Mouse (Mus musculus): ENCODE results near the gene Cd80. TPM values are rescaled to one million over a fixed set of nuclear protein-coding genes. Genes with fewer than 3 reads are reported as not detected.

Cd80 gene
- polyA plus RNA-seq, 1 experiment from 2014 or later: 0.44 TPM

DNA sequence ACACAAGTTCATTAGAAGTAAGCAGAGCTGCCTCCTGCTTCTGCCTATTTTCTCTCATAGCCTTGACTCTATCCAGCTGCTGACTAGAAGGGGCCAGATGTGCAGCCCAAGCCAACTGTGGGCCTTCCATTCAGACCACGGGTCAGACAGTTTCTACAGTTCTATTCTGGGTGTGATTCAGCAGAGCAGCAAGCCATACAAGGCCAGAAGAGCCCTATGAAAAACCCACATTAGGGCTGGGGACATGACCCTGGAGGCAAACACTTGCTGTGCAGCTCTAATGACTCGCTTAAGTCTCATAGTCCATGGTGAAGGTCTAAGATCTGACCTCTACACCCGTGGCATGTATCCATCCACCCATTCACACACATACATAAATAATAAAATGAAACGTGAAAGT, 10.7 kb downstream of the Cd80 start:
- Histone ChIP-seq H3K4me2 (no peak overlapping the region), H3K9ac (replicated peaks) (no peak overlapping the region), H3K4me1 (no peaks in the 10 kb centered on the region), H3K27me3 (replicated peaks) (no peaks in the 10 kb centered on the region), H3K4me3 (replicated peaks) (no peak overlapping the region), H3K9me3 (replicated peaks) (no peaks in the 10 kb centered on the region), H3K36me3 (no peaks in the 10 kb centered on the region), H3K27ac (replicated peaks) (no peak overlapping the region)
- ATAC-seq (ENCODE audit: low FRiP score): no peak
- 83% methylated on average over 4 of the region's 4 CpGs for WGBS

DNA sequence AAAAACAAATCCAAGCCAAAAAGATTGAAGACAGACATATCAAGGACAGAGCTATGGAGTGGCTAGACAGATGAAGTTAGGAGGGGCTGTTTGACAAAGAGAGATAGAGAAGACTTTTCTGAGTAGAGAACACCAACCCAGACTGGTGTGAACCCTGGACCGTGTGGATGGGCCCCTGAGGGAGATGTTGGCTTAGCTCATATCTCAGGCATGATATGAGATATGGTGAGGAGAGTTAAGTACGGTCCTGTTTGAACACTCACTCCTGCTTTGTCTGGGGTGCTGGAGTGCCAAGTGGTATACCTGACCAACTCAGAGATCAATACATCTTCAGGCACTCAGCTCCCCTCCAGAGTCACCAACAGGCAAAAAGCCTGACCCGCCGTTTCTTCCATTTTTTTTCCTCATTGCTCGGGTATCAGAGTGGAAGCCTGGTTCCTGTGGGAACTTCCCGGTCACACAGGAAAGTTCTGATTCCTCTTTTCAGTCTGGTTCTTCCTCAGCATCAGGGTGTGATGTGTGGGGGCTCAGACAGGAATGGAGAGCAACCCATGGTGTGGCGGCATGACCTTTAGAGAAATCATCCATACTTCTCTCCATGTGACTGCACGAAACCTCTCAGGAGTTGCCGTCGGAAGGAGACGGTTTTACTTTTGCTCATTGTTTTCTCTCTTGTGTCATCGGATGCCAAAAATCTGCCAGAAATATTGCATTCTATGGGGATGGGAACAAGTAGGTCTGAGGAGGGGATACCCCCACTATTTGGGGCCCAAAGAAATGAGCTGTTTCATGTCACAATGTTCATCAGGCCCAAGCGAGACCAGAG, 11.9 kb downstream of the Cd80 start:
- Histone ChIP-seq H3K4me1 (no peaks in the 10 kb centered on the region), H3K9ac (replicated peaks) (no peak overlapping the region), H3K4me2 (no peak overlapping the region), H3K9me3 (replicated peaks) (no peaks in the 10 kb centered on the region), H3K4me3 (replicated peaks) (no peak overlapping the region), H3K27ac (replicated peaks) (no peak overlapping the region), H3K36me3 (no peaks in the 10 kb centered on the region), H3K27me3 (replicated peaks) (no peaks in the 10 kb centered on the region)
- 92% methylated on average over 13 of the region's 13 CpGs for WGBS
- no peak for ATAC-seq (ENCODE audit: low FRiP score)

DNA sequence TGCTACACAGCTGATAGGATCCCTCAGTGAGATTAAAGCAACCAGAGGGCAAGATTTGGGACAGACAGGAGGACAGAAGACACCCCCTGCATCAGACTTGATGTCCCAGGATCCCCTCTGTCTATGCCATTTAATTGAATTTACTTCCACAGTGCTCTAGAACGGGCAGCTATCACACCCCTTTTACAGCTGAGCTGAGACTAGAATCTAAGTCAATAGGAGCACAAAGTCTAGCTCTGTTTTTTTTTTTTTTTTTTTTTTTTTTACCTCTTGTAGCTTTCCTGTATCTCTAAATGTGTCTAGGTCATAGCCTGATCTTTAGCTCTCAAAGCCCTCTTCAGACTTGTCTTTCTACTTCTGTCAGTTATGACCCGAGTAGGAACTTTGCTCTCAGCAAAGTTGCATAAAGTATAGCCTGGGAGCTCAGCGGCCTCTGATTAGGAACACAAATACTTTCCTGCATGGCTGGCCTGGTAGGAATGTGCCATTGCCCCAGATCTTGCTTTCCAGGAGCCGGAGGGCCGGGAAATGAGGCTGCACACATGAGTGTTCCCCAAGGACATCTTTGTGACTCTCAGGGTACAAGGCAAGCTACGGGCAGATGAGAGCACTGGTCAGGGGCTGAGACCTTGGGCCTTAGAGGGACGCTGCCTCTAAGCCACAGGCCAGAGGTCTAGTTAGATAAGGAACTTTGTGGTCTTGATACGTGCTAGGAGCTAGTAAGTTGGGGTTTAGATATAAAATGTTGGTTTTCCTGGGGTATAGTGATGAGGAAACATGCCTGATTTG, 12.8 kb downstream of the Cd80 start:
- H3K9ac ChIP-seq (replicated peaks): no peak overlapping the region
- no peaks in the 10 kb centered on the region for H3K27me3 ChIP-seq (replicated peaks)
- 81% methylated on average over 8 of the region's 8 CpGs for WGBS
- no peaks in the 10 kb centered on the region for H3K36me3 ChIP-seq
- H3K27ac ChIP-seq (replicated peaks): no peak overlapping the region
- H3K9me3 ChIP-seq (replicated peaks): no peaks in the 10 kb centered on the region
- H3K4me1 ChIP-seq: no peaks in the 10 kb centered on the region
- ATAC-seq (ENCODE audit: low FRiP score): no peak
- H3K4me3 ChIP-seq (replicated peaks): no peak overlapping the region
- H3K4me2 ChIP-seq: no peak overlapping the region

DNA sequence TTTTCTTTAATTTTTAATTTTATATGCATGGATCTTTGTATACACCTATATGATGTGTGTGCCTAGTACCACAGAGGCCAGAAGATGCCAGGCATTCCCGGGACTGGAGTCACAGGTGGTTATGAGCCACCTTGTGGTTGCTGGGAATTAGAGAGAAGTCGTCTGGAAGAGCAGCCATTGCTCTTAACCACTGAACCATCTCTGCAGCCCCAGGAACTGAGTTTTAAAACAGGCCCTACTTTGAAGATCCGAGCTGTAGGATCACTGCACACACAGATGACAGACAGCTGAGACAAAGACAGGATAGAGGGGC, 13.3 kb downstream of the Cd80 start:
- ATAC-seq (ENCODE audit: low FRiP score): no peak
- Histone ChIP-seq H3K9me3 (replicated peaks) (no peaks in the 10 kb centered on the region), H3K4me3 (replicated peaks) (no peak overlapping the region), H3K4me1 (no peaks in the 10 kb centered on the region), H3K4me2 (no peak overlapping the region), H3K9ac (replicated peaks) (no peak overlapping the region), H3K36me3 (no peaks in the 10 kb centered on the region), H3K27me3 (replicated peaks) (no peaks in the 10 kb centered on the region), H3K27ac (replicated peaks) (no peak overlapping the region)
- WGBS: 44% methylated on average over 3 of the region's 3 CpGs

DNA sequence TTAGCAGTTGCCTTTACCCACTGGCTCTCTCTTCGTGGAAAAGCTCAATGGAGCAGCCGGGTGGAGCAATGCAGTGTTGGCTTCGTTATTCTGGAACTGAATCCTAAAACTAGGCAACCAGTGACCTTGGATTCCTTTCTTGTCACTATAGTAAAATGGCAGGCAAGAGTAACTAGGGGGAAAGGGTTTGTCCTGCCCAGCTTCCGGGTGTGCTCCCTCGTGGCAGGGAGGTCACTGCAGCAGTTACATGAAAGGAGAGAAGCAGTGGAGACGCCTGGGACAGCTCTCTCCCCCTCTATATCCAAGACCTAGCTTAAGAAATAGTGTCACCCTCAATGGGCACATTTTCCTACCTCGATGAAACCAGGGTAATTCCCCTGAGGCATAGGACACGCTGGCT, 14.1 kb downstream of the Cd80 start:
- Histone ChIP-seq H3K27me3 (replicated peaks) (no peaks in the 10 kb centered on the region), H3K4me1 (no peaks in the 10 kb centered on the region)

DNA sequence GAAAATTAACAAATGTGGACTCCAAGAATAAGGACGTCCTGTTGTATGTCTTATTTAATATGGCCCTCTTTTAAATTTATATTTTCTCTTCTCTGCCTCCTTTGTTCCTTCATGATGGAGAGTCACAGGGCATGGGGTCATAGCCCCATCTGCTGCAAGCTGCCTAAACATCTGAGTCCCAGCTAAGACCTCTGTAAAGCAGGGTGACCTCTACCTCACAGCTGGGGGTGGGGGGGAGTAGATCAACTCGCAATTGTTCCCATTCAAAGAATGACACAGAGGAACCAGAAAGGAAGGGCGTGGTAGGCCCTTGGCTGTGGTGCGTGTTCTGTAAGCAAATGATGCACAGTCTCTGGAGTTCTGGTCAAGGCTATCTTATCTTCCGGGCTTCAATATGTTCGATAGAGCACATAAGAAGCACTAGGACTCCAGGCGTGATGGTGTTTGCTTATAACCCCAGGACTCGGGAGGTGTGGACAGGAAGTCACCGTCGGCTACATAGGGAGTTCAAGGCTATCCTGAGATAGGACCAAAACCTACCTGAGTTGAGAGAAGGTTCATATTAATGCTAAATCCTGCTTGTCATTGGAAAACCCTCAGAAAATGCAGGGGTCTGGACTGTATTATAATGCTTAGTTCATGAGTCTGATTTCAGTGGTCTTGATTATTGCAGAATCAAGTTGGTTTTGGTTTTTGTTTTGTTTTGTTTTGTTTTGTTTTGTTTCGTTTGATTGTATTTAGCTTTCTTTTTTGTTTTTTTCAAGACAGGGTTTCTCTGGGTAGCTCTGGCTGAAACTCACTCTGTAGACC, 16.5 kb downstream of the Cd80 start:
- no peak for ATAC-seq (ENCODE audit: low FRiP score)
- H3K9ac ChIP-seq (replicated peaks): no peak overlapping the region
- H3K4me1 ChIP-seq: peaks cover 7% of the 10 kb centered on the region; the same call in 1 of the 2 replicates
- no peaks in the 10 kb centered on the region for H3K27me3 ChIP-seq (replicated peaks)
- no peaks in the 10 kb centered on the region for H3K36me3 ChIP-seq
- no peaks in the 10 kb centered on the region for H3K9me3 ChIP-seq (replicated peaks)
- no peak overlapping the region for H3K27ac ChIP-seq (replicated peaks)
- H3K4me2 ChIP-seq: no peak overlapping the region
- WGBS: 67% methylated on average over 11 of the region's 11 CpGs
- H3K4me3 ChIP-seq (replicated peaks): no peak overlapping the region

More for the DNA sequence above, 14.1 kb downstream of the Cd80 start:
- Histone ChIP-seq H3K4me2 (no peak overlapping the region), H3K4me3 (replicated peaks) (no peak overlapping the region), H3K9ac (replicated peaks) (no peak overlapping the region), H3K9me3 (replicated peaks) (no peaks in the 10 kb centered on the region), H3K27ac (replicated peaks) (no peak overlapping the region), H3K36me3 (no peaks in the 10 kb centered on the region)
- no peak for ATAC-seq (ENCODE audit: low FRiP score)
- 79% methylated on average over 8 of the region's 8 CpGs for WGBS

DNA sequence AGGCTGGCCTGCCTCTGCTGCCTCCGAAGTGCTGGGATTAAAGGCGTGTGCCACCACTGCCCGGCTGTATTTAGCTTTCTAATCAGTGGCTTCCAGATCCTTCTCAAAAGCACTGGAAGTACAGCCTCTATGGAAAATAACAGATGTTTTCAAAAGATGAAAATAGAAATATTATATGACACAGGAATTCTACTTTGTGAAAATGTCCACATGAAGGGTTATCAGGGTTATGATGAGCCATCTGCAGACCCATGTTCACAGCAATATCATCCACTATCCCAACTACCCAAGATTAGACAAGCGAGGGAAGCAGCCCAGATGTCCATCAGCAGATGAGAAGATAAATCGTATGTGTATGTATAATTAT, 17.1 kb downstream of the Cd80 start:
- peaks cover 12% of the 10 kb centered on the region; the same call in 1 of the 2 replicates for H3K4me1 ChIP-seq
- no peaks in the 10 kb centered on the region for H3K9me3 ChIP-seq (replicated peaks)
- H3K9ac ChIP-seq (replicated peaks): no peak overlapping the region
- H3K27ac ChIP-seq (replicated peaks): no peak overlapping the region
- ATAC-seq (ENCODE audit: low FRiP score): no peak
- no peak overlapping the region for H3K4me3 ChIP-seq (replicated peaks)
- H3K36me3 ChIP-seq: no peaks in the 10 kb centered on the region
- 96% methylated on average over 5 of the region's 5 CpGs for whole genome bisulfite sequencing
- H3K27me3 ChIP-seq (replicated peaks): no peaks in the 10 kb centered on the region
- no peak overlapping the region for H3K4me2 ChIP-seq

DNA sequence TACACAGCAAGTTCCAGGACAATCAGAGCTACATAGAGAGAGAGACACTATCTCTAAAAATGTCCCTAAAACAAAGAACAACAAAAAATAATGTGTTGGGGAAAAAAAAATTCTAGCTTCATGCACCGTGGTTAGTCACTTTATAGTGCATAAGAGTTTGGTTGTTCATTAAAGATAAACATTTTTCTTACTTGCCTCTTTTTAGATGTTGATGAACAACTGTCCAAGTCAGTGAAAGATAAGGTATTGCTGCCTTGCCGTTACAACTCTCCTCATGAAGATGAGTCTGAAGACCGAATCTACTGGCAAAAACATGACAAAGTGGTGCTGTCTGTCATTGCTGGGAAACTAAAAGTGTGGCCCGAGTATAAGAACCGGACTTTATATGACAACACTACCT, 18.3 kb downstream of the Cd80 start:
- Histone ChIP-seq H3K27me3 (replicated peaks) (no peaks in the 10 kb centered on the region), H3K27ac (replicated peaks) (no peak overlapping the region), H3K9me3 (replicated peaks) (no peaks in the 10 kb centered on the region), H3K36me3 (no peaks in the 10 kb centered on the region), H3K4me2 (no peak overlapping the region), H3K9ac (replicated peaks) (no peak overlapping the region), H3K4me1 (peaks cover 12% of the 10 kb centered on the region; the same call in 1 of the 2 replicates), H3K4me3 (replicated peaks) (no peak overlapping the region)
- no peak for ATAC-seq (ENCODE audit: low FRiP score)
- WGBS: 94% methylated on average over 5 of the region's 5 CpGs

DNA sequence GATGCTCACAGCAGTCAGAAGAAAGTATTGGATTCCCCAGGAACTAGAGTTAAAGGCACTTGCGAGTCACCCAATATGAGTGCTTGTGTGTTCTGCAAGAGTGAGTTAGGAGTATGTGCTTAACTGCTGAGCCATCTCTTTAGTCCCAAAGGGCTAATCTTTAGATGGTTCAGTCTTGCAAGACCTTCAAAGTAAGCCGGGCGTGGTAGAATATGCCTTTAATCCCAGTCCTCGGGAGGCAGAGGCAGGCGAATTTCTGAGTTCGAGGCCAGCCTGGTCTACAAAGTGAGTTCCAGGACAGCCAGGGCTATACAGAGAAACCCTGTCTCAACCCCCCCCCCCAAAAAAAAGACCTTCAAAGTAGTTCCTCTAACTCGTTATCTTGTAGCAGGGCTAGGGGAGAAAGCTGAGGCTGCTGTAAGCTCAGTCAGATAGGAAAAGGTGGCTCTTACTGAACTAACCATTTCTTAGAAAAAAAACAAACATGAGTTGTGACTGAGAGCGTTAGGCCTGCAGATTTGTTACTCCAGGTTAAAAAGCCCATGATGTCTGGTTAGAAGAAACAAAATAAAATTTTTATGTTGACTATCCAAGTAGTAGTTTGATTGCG, 19.4 kb downstream of the Cd80 start:
- Histone ChIP-seq H3K9ac (replicated peaks) (no peak overlapping the region), H3K4me3 (replicated peaks) (no peak overlapping the region), H3K4me2 (no peak overlapping the region), H3K36me3 (no peaks in the 10 kb centered on the region), H3K27me3 (replicated peaks) (no peaks in the 10 kb centered on the region), H3K4me1 (peaks cover 12% of the 10 kb centered on the region; the same call in 1 of the 2 replicates), H3K9me3 (replicated peaks) (no peaks in the 10 kb centered on the region), H3K27ac (replicated peaks) (no peak overlapping the region)
- 96% methylated on average over 9 of the region's 9 CpGs for WGBS
- ATAC-seq (ENCODE audit: low FRiP score): no peak

DNA sequence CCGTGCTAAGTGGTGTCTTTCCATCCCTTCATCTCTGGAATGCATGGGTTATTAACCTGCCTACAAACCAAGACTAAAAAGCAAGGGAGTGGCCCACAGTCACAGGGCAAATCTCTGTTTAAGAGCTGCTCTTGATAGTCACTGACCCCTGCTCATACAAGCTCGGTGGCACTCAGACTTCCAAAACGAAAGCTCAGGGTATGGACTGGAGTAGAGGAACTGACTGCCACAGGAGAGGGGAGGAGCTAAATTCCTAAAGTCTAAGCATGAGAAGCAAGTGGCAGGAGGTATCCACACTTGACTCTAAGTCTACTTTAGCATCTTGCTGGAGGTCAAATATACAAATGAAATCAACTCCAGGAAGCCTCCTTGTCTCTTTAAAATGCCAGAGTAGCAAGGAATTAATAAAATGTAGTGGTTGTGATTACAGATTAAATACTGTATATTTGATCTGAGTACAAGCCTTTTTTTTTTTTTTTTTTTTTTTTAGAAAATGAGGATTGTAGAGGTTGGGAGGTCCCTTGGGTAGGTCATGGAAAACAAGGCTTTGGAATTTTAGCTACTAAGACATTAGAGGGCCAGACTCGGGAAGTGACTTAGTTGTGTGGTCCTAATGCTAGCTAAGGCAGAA, 20.4 kb downstream of the Cd80 start:
- H3K27ac ChIP-seq (replicated peaks): no peak overlapping the region
- no peaks in the 10 kb centered on the region for H3K9me3 ChIP-seq (replicated peaks)
- ATAC-seq (ENCODE audit: low FRiP score): no peak
- H3K4me2 ChIP-seq: peak overlapping the region; percentile 77
- H3K9ac ChIP-seq (replicated peaks): peak overlapping the region; percentile 21; the same call in 1 of the 2 replicates
- H3K36me3 ChIP-seq: no peaks in the 10 kb centered on the region
- WGBS: 67% methylated on average over 4 of the region's 4 CpGs
- peaks cover 12% of the 10 kb centered on the region; the same call in 1 of the 2 replicates for H3K4me1 ChIP-seq
- no peaks in the 10 kb centered on the region for H3K27me3 ChIP-seq (replicated peaks)
- H3K4me3 ChIP-seq (replicated peaks): no peak overlapping the region; the same call in 1 of the 2 replicates

Data from neural tube, embryonic 15.5 days (tissue).